Mouse (Mus musculus) midbrain, embryonic 13.5 days (tissue): ENCODE data around the gene Cbx7. TPM values are rescaled to one million over a fixed set of nuclear protein-coding genes. Genes with fewer than 3 reads are reported as not detected.
A peak's percentile ranks its signal among the peaks of the same experiment; 100 is the strongest.

ENCODE experiments used
- ATAC-seq: fragments of 200-750 bp; cut with Nextera tagmentation; 2 replicates; pipeline ENCODE4 v1.8.0; 2017; ENCODE audit warnings: mild to moderate bottlenecking, moderate TSS enrichment, moderate library complexity
- H3K27ac ChIP-seq: fragments of 300-500 bp; sonication (generic); 2 replicates; pipeline ENCODE4 v1.5.1; 2015; ENCODE audit warnings: inconsistent platforms, mild to moderate bottlenecking, moderate library complexity
- H3K27me3 ChIP-seq: fragments of 300-500 bp; sonication (generic); 2 replicates; pipeline ENCODE4 v1.6.1; 2015; ENCODE audit warnings: mild to moderate bottlenecking, inconsistent platforms
- H3K36me3 ChIP-seq: fragments of 300-500 bp; sonication (generic); 2 replicates; pipeline ENCODE4 v1.6.1; 2015; ENCODE audit warnings: mild to moderate bottlenecking, inconsistent platforms
- H3K4me1 ChIP-seq: fragments of 300-500 bp; sonication (generic); replicated peaks from 2 replicates; pipeline ENCODE4 v1.6.1; 2015; ENCODE audit warnings: inconsistent platforms
- H3K4me2 ChIP-seq: fragments of 300-500 bp; sonication (generic); replicated peaks from 2 replicates; pipeline ENCODE4 v1.6.1; 2015; ENCODE audit warnings: moderate library complexity, mild to moderate bottlenecking, inconsistent platforms
- H3K4me3 ChIP-seq: fragments of 300-500 bp; sonication (generic); replicated peaks from 2 replicates; pipeline ENCODE4 v1.5.1; 2015; ENCODE audit warnings: mild to moderate bottlenecking, inconsistent platforms
- H3K9ac ChIP-seq: fragments of 300-500 bp; sonication (generic); replicated peaks from 2 replicates; pipeline ENCODE4 v1.6.1; 2015; ENCODE audit warnings: mild to moderate bottlenecking, inconsistent platforms
- H3K9me3 ChIP-seq: fragments of 300-500 bp; sonication (generic); 2 replicates; pipeline ENCODE4 v1.6.1; 2016; ENCODE audit warnings: mild to moderate bottlenecking, inconsistent platforms
- WGBS: fragments of 180-500 bp; shearing (Covaris S2); methylation state at CpG from one replicate; pipeline ENCODE4 v1.1.7; 2015; 5-methylcytosine and 5-hydroxymethylcytosine counted together
- polyA plus RNA-seq: library from polyadenylated mRNA; unstranded; fragments of >200 nt; fragmentation: Nextera tagmentation; extraction: Ambion mirVana; gene quantifications from 2 replicates; pipeline ENCODE4 v1.2.1, GENCODE M21; 2015

Gene Cbx7
- polyA plus RNA-seq, result 3.0 and 4.3 TPM in 2 replicates

- Histone ChIP-seq H3K4me3 (no peak within 1 kb of the TSS), H3K4me2 (no peak within 1 kb of the TSS), H3K9ac (no peak within 1 kb of the TSS), H3K4me1 (no peaks in the 10 kb centered on the region), H3K9me3 (no peaks in the 10 kb centered on the region), H3K27me3 (no peaks in the 10 kb centered on the region), H3K36me3 (no peaks in the 10 kb centered on the region), H3K27ac (no peak within 1 kb of the TSS)
- 93% methylated on average over 11 of the region's 11 CpGs for WGBS
- ATAC-seq, result no peak
Measured at GRCm38 (mm10) chr15:79970940-79971339, at the start of gene Cbx7. Gene Cbx7 (minus strand): TSS chr15:79971119.

DNA sequence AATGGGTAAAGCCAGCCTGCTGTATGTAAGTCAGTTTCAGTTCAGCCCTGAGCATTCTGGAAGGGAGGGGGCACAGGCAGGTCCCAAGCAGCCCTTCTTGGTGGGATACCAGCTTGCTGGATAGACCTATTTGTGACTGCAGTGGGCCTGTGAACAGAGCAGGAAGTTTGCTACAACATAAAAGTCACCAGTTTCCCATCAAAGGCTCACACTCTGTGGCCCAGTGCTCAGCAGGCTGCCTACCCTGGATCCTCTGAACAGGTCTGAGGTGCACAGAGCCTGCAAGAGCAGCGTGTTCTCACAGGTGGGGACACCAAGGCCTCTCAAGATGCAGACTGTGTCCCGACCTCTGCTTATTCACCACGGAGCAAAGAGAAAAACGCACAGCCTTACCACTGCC lies 49.6 kb upstream of the Cbx7 start:
- H3K4me3 ChIP-seq, result no peak overlapping the region
- ATAC-seq, result no peak
- no peak overlapping the region for H3K9ac ChIP-seq
- WGBS, result 69% methylated on average over 4 of the region's 4 CpGs
- H3K27ac ChIP-seq, result peak overlapping the region; percentile 44; the same call in 1 of the 2 replicates
- H3K4me1 ChIP-seq, result peaks cover 15% of the 10 kb centered on the region
- peaks cover 26% of the 10 kb centered on the region for H3K27me3 ChIP-seq
- H3K9me3 ChIP-seq, result no peaks in the 10 kb centered on the region
- no peak overlapping the region for H3K4me2 ChIP-seq
- no peaks in the 10 kb centered on the region for H3K36me3 ChIP-seq

GRCm38 (mm10) chr15:80019625-80020024 lies 48.7 kb upstream of the Cbx7 start:
- peaks cover 35% of the 10 kb centered on the region for H3K27me3 ChIP-seq
- no peak overlapping the region for H3K4me3 ChIP-seq
- H3K27ac ChIP-seq, result no peak overlapping the region
- peaks cover 10% of the 10 kb centered on the region for H3K4me1 ChIP-seq
- H3K9ac ChIP-seq, result no peak overlapping the region
- no peak for ATAC-seq
- 68% methylated on average over 4 of the region's 4 CpGs for WGBS
- no peaks in the 10 kb centered on the region for H3K9me3 ChIP-seq
- H3K4me2 ChIP-seq, result no peak overlapping the region
- H3K36me3 ChIP-seq, result no peaks in the 10 kb centered on the region

- H3K36me3 ChIP-seq, result no peaks in the 10 kb centered on the region
- no peak for ATAC-seq
- peaks cover 10% of the 10 kb centered on the region for H3K4me1 ChIP-seq
- no peak overlapping the region for H3K4me3 ChIP-seq
- H3K9me3 ChIP-seq, result no peaks in the 10 kb centered on the region
- no peak overlapping the region for H3K27ac ChIP-seq
- no peak overlapping the region for H3K4me2 ChIP-seq
- WGBS, result 82% methylated on average over 7 of the region's 7 CpGs
- no peak overlapping the region for H3K9ac ChIP-seq
- H3K27me3 ChIP-seq, result peaks cover 39% of the 10 kb centered on the region
Measured at GRCm38 (mm10) chr15:80019220-80019619, 48.3 kb upstream of the Cbx7 start.

- H3K27ac ChIP-seq, result no peak overlapping the region
- H3K9ac ChIP-seq, result no peak overlapping the region
- no peaks in the 10 kb centered on the region for H3K9me3 ChIP-seq
- no peak overlapping the region for H3K4me2 ChIP-seq
- peaks cover 64% of the 10 kb centered on the region for H3K27me3 ChIP-seq
- no peak for ATAC-seq
- H3K4me1 ChIP-seq, result peaks cover 33% of the 10 kb centered on the region
- 92% methylated on average over 9 of the region's 9 CpGs for WGBS
- H3K36me3 ChIP-seq, result no peaks in the 10 kb centered on the region
- no peak overlapping the region for H3K4me3 ChIP-seq
Measured at GRCm38 (mm10) chr15:80016563-80017301, 45.8 kb upstream of the Cbx7 start.

- H3K36me3 ChIP-seq, result no peaks in the 10 kb centered on the region
- H3K9ac ChIP-seq, result peak overlapping the region; percentile 76; the same call in 1 of the 2 replicates
- ATAC-seq, result no peak
- WGBS, result 61% methylated on average over 7 of the region's 7 CpGs
- peak overlapping the region; percentile 94 for H3K4me2 ChIP-seq
- H3K4me3 ChIP-seq, result peak overlapping the region; percentile 66
- H3K9me3 ChIP-seq, result no peaks in the 10 kb centered on the region
- H3K4me1 ChIP-seq, result peaks cover 34% of the 10 kb centered on the region
- H3K27me3 ChIP-seq, result peaks cover 77% of the 10 kb centered on the region
- no peak overlapping the region for H3K27ac ChIP-seq
Measured at GRCm38 (mm10) chr15:80015211-80015952, 44.5 kb upstream of the Cbx7 start.

- WGBS, result 1% methylated on average over 57 of the region's 60 CpGs
- ATAC-seq, result no peak
- Histone ChIP-seq H3K9ac (peak within 1 kb of the TSS; percentile 76), H3K4me3 (peak within 1 kb of the TSS; percentile 66), H3K27ac (no peak within 1 kb of the TSS), H3K9me3 (no peaks in the 10 kb centered on the region), H3K36me3 (no peaks in the 10 kb centered on the region), H3K4me2 (peak within 1 kb of the TSS; percentile 94), H3K27me3 (peaks cover 80% of the 10 kb centered on the region), H3K4me1 (peaks cover 37% of the 10 kb centered on the region)
Measured at GRCm38 (mm10) chr15:80014321-80015210, 43.6 kb upstream of the Cbx7 start, which contains the start of gene Pdgfb. Gene Pdgfb (minus strand): TSS chr15:80014977.

GRCm38 (mm10) chr15:80014031-80014320 lies 43.1 kb upstream of the Cbx7 start:
- H3K4me2 ChIP-seq, result peak overlapping the region; percentile 94
- no peaks in the 10 kb centered on the region for H3K9me3 ChIP-seq
- no peak overlapping the region for H3K27ac ChIP-seq
- H3K4me3 ChIP-seq, result peak overlapping the region; percentile 66
- peak overlapping the region; percentile 76 for H3K9ac ChIP-seq
- ATAC-seq, result no peak
- WGBS, result under 1% methylated on average over 36 of the region's 37 CpGs
- H3K36me3 ChIP-seq, result no peaks in the 10 kb centered on the region
- H3K27me3 ChIP-seq, result peaks cover 80% of the 10 kb centered on the region
- peaks cover 37% of the 10 kb centered on the region for H3K4me1 ChIP-seq

DNA sequence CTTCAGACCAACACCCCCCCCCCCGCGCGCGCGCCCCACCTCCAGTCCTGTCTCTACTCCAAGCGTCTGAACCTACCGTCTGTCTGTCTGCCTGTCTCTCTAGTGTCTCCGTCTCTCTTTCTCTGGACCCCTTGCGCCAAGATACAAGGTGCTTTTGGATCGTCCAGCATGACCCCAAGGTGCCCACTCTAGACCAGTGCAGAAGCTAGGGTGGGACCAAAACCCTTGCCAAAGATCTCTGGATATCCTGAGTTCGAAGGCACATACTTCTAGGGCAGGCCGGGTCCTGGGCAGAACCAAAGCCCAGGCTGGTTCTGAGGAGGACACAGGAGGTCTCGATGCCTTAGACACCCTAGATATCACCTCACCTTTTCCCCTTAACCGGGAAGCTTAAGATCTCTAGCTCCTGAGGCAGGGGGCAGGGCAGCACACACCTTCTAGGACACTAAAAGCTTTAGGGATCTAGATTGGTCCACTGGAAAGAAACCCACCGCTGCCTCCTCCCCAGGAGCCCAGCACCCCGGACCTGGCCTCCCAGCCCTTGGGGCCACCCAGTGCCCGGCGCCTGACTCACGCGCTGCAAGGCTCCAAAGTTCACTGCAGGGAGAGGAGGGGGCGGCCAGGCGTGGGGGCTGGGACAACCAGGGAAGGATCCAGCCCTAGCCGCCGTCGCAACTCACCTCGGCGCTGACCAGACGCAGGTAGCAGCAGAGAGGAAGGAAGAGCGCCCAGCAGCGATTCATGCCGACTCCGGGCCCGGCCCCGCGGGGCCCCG lies 42.5 kb upstream of the Cbx7 start:
- Histone ChIP-seq H3K4me2 (peak overlapping the region; percentile 94), H3K9ac (peak overlapping the region; percentile 76), H3K27me3 (peaks cover 80% of the 10 kb centered on the region), H3K27ac (peak overlapping the region; percentile 64; the same call in 1 of the 2 replicates), H3K9me3 (no peaks in the 10 kb centered on the region), H3K4me1 (peaks cover 37% of the 10 kb centered on the region), H3K4me3 (peak overlapping the region; percentile 66), H3K36me3 (no peaks in the 10 kb centered on the region)
- WGBS, result 3% methylated on average over 35 of the region's 36 CpGs
- no peak for ATAC-seq

DNA sequence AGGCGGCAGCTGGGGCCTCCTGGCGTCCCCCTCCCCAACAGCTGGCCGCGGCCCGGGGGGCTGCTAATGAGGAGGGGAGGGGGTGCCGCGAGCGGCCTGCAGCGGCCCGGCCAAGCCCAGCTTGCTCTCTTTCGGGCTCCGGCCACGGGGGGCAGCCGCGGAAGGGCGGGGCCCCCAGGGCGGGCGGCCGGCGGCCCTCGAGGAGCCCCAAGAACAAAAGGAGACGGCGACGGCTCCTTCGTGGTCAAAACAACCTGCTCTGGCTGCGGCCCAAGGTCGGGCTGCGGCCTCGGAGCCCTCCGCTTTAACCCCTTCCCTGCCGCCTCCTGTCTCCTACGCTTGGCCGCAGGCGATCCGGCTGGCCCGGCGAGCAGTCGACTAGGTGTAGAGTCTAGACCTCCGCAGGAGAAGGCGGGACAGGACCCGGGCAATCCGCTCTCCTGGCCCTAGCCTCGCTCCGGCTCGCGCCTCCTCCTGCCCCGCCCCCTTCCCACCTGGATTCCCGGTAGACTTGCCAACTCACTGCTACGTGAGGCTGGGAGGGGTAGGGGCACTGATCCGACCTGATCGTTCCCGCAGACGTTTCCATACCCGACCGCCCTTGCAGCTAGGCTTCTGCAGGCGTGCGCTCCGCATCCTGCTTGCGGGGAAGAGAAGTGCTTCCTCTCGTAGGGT lies 41.7 kb upstream of the Cbx7 start:
- peak overlapping the region; percentile 64 for H3K27ac ChIP-seq
- H3K27me3 ChIP-seq, result peaks cover 74% of the 10 kb centered on the region
- H3K4me3 ChIP-seq, result peak overlapping the region; percentile 66
- H3K4me1 ChIP-seq, result peaks cover 37% of the 10 kb centered on the region
- ATAC-seq, result peak; percentile 70
- peak overlapping the region; percentile 94 for H3K4me2 ChIP-seq
- H3K36me3 ChIP-seq, result no peaks in the 10 kb centered on the region
- WGBS, result under 1% methylated on average over 52 of the region's 60 CpGs
- H3K9ac ChIP-seq, result peak overlapping the region; percentile 76
- no peaks in the 10 kb centered on the region for H3K9me3 ChIP-seq
